Mouse (Mus musculus) myocyte (in vitro differentiated cells): ENCODE measurements around the gene Pias3.

Experiments used
- CEBPB ChIP-seq: IDR thresholded peaks from 2 replicates; pipeline ENCODE4 v1.6.1; 2011; ENCODE audit warnings: mild to moderate bottlenecking, moderate library complexity; ENCODE audit not compliant: poor library complexity, insufficient read depth, severe bottlenecking
- E2F4 ChIP-seq: IDR thresholded peaks from one replicate; pipeline ENCODE4 v1.6.1; 2011; ENCODE audit warnings: mild to moderate bottlenecking, control low read depth, moderate library complexity; ENCODE audit not compliant: insufficient read depth
- MAX ChIP-seq: IDR thresholded peaks from one replicate; pipeline ENCODE4 v1.6.1; 2011; ENCODE audit warnings: low read depth, mild to moderate bottlenecking, control low read depth
- MYOD1 ChIP-seq, 3 experiments: IDR thresholded peaks; one replicate each; pipeline ENCODE4 v1.6.1; 2011; ENCODE audit warnings: control low read depth in 2 of 3, low read depth in 2 of 3, mild to moderate bottlenecking in 2 of 3, moderate library complexity in 1 of 3; ENCODE audit not compliant: insufficient read length in 2 of 3, control insufficient read depth in 1 of 3
- MYOG ChIP-seq, 3 experiments: IDR thresholded peaks; one replicate each; pipeline ENCODE4 v1.6.1; 2011; ENCODE audit warnings: control low read depth in 2 of 3, low read depth in 2 of 3, mild to moderate bottlenecking in 2 of 3; ENCODE audit not compliant: insufficient read length in 2 of 3, control insufficient read depth in 1 of 3, insufficient read depth in 1 of 3
- POLR2A ChIP-seq: IDR thresholded peaks from one replicate; pipeline ENCODE4 v1.6.1; 2011; ENCODE audit warnings: low read depth, mild to moderate bottlenecking, control low read depth, moderate library complexity; ENCODE audit not compliant: insufficient read length
- REST ChIP-seq: IDR thresholded peaks from one replicate; pipeline ENCODE4 v1.6.1; 2011; ENCODE audit warnings: mild to moderate bottlenecking, control low read depth, moderate library complexity; ENCODE audit not compliant: insufficient read depth, insufficient read length
- TCF12 ChIP-seq: IDR thresholded peaks from one replicate; pipeline ENCODE4 v1.6.1; 2011; ENCODE audit warnings: mild to moderate bottlenecking, control low read depth; ENCODE audit not compliant: poor library complexity, insufficient read depth, severe bottlenecking
- TCF3 ChIP-seq: IDR thresholded peaks from one replicate; pipeline ENCODE4 v1.6.1; 2011; ENCODE audit warnings: low read depth, control low read depth; ENCODE audit not compliant: insufficient read length
- USF1 ChIP-seq: IDR thresholded peaks from one replicate; pipeline ENCODE4 v1.6.1; 2011; ENCODE audit warnings: low read depth, mild to moderate bottlenecking, control low read depth, moderate library complexity

DNA sequence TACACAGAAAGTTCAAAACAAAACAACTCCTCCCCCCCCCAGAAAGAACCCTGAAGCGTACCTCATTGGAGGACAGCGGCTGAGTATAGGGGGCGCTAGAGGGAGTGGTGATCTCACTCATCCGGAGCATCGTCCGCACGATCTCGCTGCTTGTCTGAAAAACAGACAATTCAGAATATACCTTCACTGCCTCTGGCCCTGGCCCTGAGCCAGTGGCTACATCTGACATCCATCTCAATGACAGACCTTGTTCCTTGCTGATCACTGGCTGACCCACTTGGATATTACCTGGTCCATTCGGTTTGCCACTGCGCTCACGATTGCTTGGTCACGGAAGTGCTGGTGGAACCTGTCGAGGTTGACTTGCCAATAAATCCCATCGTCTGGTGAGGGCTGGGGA lies 23.0 kb downstream of the Pias3 start:
- TF ChIP-seq POLR2A (no peak), USF1 (no peak), CEBPB (no peak), MYOD1 (IDR thresholded peaks at IDR 0.05; ENCODE audit: control insufficient read depth in 1 of 3, insufficient read length in 2 of 3, low read depth in 2 of 3) (no peak), TCF12 (no peak), E2F4 (no peak), REST (no peak), MAX (no peak), TCF3 (no peak), MYOG (IDR thresholded peaks at IDR 0.05; ENCODE audit: control insufficient read depth in 1 of 3, insufficient read depth in 1 of 3, insufficient read length in 2 of 3, low read depth in 2 of 3) (no peak)
